Mouse (Mus musculus) spleen, embryonic (tissue): ENCODE measurements around the gene Ssu72.
"Not testable (repeated sequence)": the region's sequence is repeated elsewhere in the genome, so short reads cannot be mapped to it uniquely, and the experiment has no call there.

Experiments used
- CTCF ChIA-PET: fragments of 350-600 bp; sonication (Branson Sonifier 250); formaldehyde crosslinking; loops from one replicate; lab custom pipeline; 2022; lab: Charles Lee

Gene Ssu72

GRCm38 (mm10) chr4:155696261-155697255 is 8.0 kb upstream of the Ssu72 start:
- CTCF ChIA-PET: interaction anchor here (0.7 kb wide), 1 partner anchor 178 kb away, joined by 9 read pairs; no protein-coding TSS in a partner anchor

GRCm38 (mm10) chr4:155700425-155700824 is 4.2 kb upstream of the Ssu72 start:
- CTCF ChIA-PET: no interaction called here

- CTCF ChIA-PET: no interaction called here
Observed at GRCm38 (mm10) chr4:155703425-155703929, 1.1 kb upstream of the Ssu72 start.

GRCm38 (mm10) chr4:155705592-155705929 is 961 bp downstream of the Ssu72 start:
- CTCF ChIA-PET: no interaction called here

- CTCF ChIA-PET: interaction anchor here (0.6 to 1.0 kb wide), 3 partner anchors 20 to 104 kb away, joined by 3 to 7 read pairs (median 5); no protein-coding TSS in a partner anchor
Observed at GRCm38 (mm10) chr4:155708582-155708981, 4.0 kb downstream of the Ssu72 start.

GRCm38 (mm10) chr4:155708988-155709387 is 4.4 kb downstream of the Ssu72 start:
- CTCF ChIA-PET: interaction anchor here (0.7 to 1.0 kb wide), 2 partner anchors 20 to 98 kb away, joined by 3 to 7 read pairs; no protein-coding TSS in a partner anchor

GRCm38 (mm10) chr4:155710521-155711252 is 6.1 kb downstream of the Ssu72 start:
- CTCF ChIA-PET: no interaction called here

GRCm38 (mm10) chr4:155721668-155722083 is 17.1 kb downstream of the Ssu72 start:
- CTCF ChIA-PET: interaction anchor here (0.6 kb wide), 2 partner anchors 12 to 30 kb away, joined by 3 to 6 read pairs; no protein-coding TSS in a partner anchor

GRCm38 (mm10) chr4:155727993-155728392 is 23.4 kb downstream of the Ssu72 start:
- CTCF ChIA-PET: interaction anchor here (1.4 kb wide), 1 partner anchor 19 kb away, joined by 7 read pairs; no protein-coding TSS in a partner anchor

- CTCF ChIA-PET: interaction anchor here (0.8 to 1.1 kb wide), 2 partner anchors 12 to 14 kb away, joined by 3 read pairs; no protein-coding TSS in a partner anchor
Observed at GRCm38 (mm10) chr4:155733267-155733666, 28.7 kb downstream of the Ssu72 start.

- CTCF ChIA-PET: no interaction called here
Observed at GRCm38 (mm10) chr4:155734350-155734941, 29.8 kb downstream of the Ssu72 start, which contains the start of gene Tmem240. Tmem240 (plus strand) TSS chr4:155734800.

- CTCF ChIA-PET: no interaction called here
Observed at GRCm38 (mm10) chr4:155734951-155735702, 30.5 kb downstream of the Ssu72 start.

- CTCF ChIA-PET: no interaction called here
Observed at GRCm38 (mm10) chr4:155735788-155736187, 31.2 kb downstream of the Ssu72 start.

- CTCF ChIA-PET: no interaction called here
Observed at GRCm38 (mm10) chr4:155736421-155736820, 31.8 kb downstream of the Ssu72 start.

- CTCF ChIA-PET: no interaction called here
Observed at GRCm38 (mm10) chr4:155738262-155738661, 33.7 kb downstream of the Ssu72 start.

GRCm38 (mm10) chr4:155739152-155739551 is 34.6 kb downstream of the Ssu72 start:
- CTCF ChIA-PET: no interaction called here

- CTCF ChIA-PET: no interaction called here
Observed at GRCm38 (mm10) chr4:155739741-155740636, 35.4 kb downstream of the Ssu72 start.

- CTCF ChIA-PET: not testable (repeated sequence)
Observed at GRCm38 (mm10) chr4:155740681-155741080, 36.1 kb downstream of the Ssu72 start.

- CTCF ChIA-PET: no interaction called here
Observed at GRCm38 (mm10) chr4:155742684-155743083, 38.1 kb downstream of the Ssu72 start.
